17 mouse cellular contexts compared by ENCODE assay signal in genomic region chr8:124075977-124076376, GRCm38 (mm10). TPM values are rescaled to one million over a fixed set of nuclear protein-coding genes. Genes with fewer than 3 reads are reported as not detected.
DNase-seq lines count a peak whose midpoint lies in the region; ATAC-seq and TF ChIP-seq lines count a peak whose summit lies in the region.
"Had no signal": no experiment of that assay in that cellular context is flagged by ENCODE, and none has a peak within 500 bp of the region (broad histone marks: within the 10 kb centered on the region; RNA-seq: fewer than 3 reads in every experiment).

No protein-coding gene starts in this region.

- H3K27ac ChIP-seq in gastrocnemius, adult 2 months: peak overlapping the region; percentile 58; the same call in 1 of the 2 replicates
- H3K27ac ChIP-seq in spleen, adult 2 months (ENCODE audit: insufficient read depth, low read length): peak overlapping the region; percentile 73
- H3K27ac ChIP-seq in limb, embryonic 13.5 days: peak overlapping the region; percentile 44; the same call in 1 of the 2 replicates
- H3K27ac ChIP-seq: hindbrain, postnatal 0 days had no signal

- TF ChIP-seq POLR2A in spleen, adult 2 months (IDR thresholded peaks at IDR 0.05; ENCODE audit: low read depth, low read length): no peak

- ATAC-seq in limb, embryonic 13.5 days (ENCODE audit: low FRiP score, low read depth): no peak
- ATAC-seq: hindbrain, postnatal 0 days had no signal

- no peaks in the 10 kb centered on the region for H3K9me3 ChIP-seq in limb, embryonic 13.5 days

- TF ChIP-seq CTCF in gastrocnemius, adult 2 months (IDR thresholded peaks at IDR 0.05): no peak
- no peak for TF ChIP-seq CTCF in spleen, adult 2 months (IDR thresholded peaks at IDR 0.05; ENCODE audit: extremely low read depth, insufficient read depth, insufficient read length, insufficient replicate concordance)

- H3K4me2 ChIP-seq in limb, embryonic 13.5 days (replicated peaks): no peak overlapping the region; the same call in 1 of the 2 replicates

- no peaks in the 10 kb centered on the region for H3K4me1 ChIP-seq in spleen, adult 2 months (ENCODE audit: control insufficient read depth, insufficient read depth, insufficient read length)
- H3K4me1 ChIP-seq in limb, embryonic 13.5 days: peaks cover 28% of the 10 kb centered on the region

- no peaks in the 10 kb centered on the region for H3K27me3 ChIP-seq in spleen, adult 2 months (ENCODE audit: control insufficient read depth, insufficient read depth, low read length)
- H3K27me3 ChIP-seq in limb, embryonic 13.5 days: no peaks in the 10 kb centered on the region

- H3K36me3 ChIP-seq in spleen, adult 2 months (ENCODE audit: control insufficient read depth, insufficient read depth, low read length): no peaks in the 10 kb centered on the region
- no peaks in the 10 kb centered on the region for H3K36me3 ChIP-seq in limb, embryonic 13.5 days

- intact Hi-C loops in gastrocnemius, adult 2 months (cut with DNase I): no loop called here

- peak; percentile 33 for DNase-seq in gastrocnemius, adult 2 months
- no peak for DNase-seq in gastrocnemius, postnatal 10 days
- DNase-seq in spleen, adult 2 months (ENCODE audit: low read depth in 1 of 2, low spot score in 2 of 2): no peak
- DNase-seq in spleen, postnatal 36 days (ENCODE audit: low spot score in 2 of 2): no peak
- peak; percentile 65 for DNase-seq in thymus, postnatal 4 days
- DNase-seq in right cerebral cortex, postnatal 25 days: no peak
- DNase-seq in kidney, adult 8-10 months: no peak
- DNase-seq: adrenal gland, postnatal 36 days; B cell, adult 2 months; cerebellum, postnatal 36 days; gastrocnemius, postnatal 36 days; layer of hippocampus, adult 9-11 months; lung, adult 2 months; right cerebral cortex, postnatal 14 days had no signal

- 61% methylated on average over 8 of the region's 8 CpGs for WGBS in spleen, adult 2 months
- 34% methylated on average over 8 of the region's 8 CpGs for WGBS in limb, embryonic 13.5 days

- H3K9ac ChIP-seq in limb, embryonic 13.5 days: no peak overlapping the region

- H3K4me3 ChIP-seq in gastrocnemius, adult 2 months: no peak overlapping the region
- H3K4me3 ChIP-seq in spleen, adult 2 months (ENCODE audit: extremely low read depth, insufficient read depth, insufficient read length): no peak overlapping the region
- H3K4me3 ChIP-seq in limb, embryonic 13.5 days: no peak overlapping the region
- H3K4me3 ChIP-seq: myocyte had no signal

RNA-seq across cellular contexts. Expression of gene Urb2, which starts 54.7 kb away (rescaled TPM):
- total RNA-seq in gastrocnemius, adult 2 months (2021): 1 to 10 TPM; 5.8 to 6.0 TPM
- 1 to 10 TPM; 7.4 to 8.4 TPM for total RNA-seq in gastrocnemius, postnatal 10 days (2021)
- polyA plus RNA-seq in spleen, adult 2 months (2012; rRNA removed): 4.0 TPM in 2 replicates
- 4.5 and 5.5 TPM in 2 replicates for polyA plus RNA-seq in limb, embryonic 13.5 days (2015; fragmentation: Nextera tagmentation; extraction: Ambion mirVana)

RNA-seq across cellular contexts. Expression of gene Taf5l, which starts 54.8 kb away (rescaled TPM):
- total RNA-seq in gastrocnemius, adult 2 months (2021): 10 to 100 TPM; 14.6 to 15.2 TPM
- total RNA-seq in gastrocnemius, postnatal 10 days (2021): 10 to 100 TPM; 15.5 to 15.6 TPM
- polyA plus RNA-seq in spleen, adult 2 months (2012; rRNA removed): 27.3 and 34.2 TPM in 2 replicates
- 36.4 and 38.7 TPM in 2 replicates for polyA plus RNA-seq in limb, embryonic 13.5 days (2015; fragmentation: Nextera tagmentation; extraction: Ambion mirVana)

Comparison
In these comparisons a context has a peak if more than half of its experiments do, and no peak if none do; other contexts are left out.
1. DNase-seq: peak in gastrocnemius, adult 2 months (single experiment) and thymus, postnatal 4 days (single experiment); none in gastrocnemius, postnatal 10 days (single experiment), spleen, adult 2 months (0 of 2), spleen, postnatal 36 days (0 of 2), right cerebral cortex, postnatal 25 days (single experiment) and kidney, adult 8-10 months (0 of 2).
2. Peak in every context shown above with its lines, with median percentiles within 50 percentile points of each other: H3K27ac ChIP-seq.